8 mouse cellular contexts compared by ENCODE assay signal in genomic region chr9:31912553-31912920, GRCm38 (mm10). TPM values are rescaled to one million over a fixed set of nuclear protein-coding genes. Genes with fewer than 3 reads are reported as not detected.
DNase-seq lines count a peak whose midpoint lies in the region; ATAC-seq lines count a peak whose summit lies in the region.
"Had no signal": no experiment of that assay in that cellular context is flagged by ENCODE, and none has a peak within 500 bp of the region (broad histone marks: within the 10 kb centered on the region; RNA-seq: fewer than 3 reads in every experiment).

No protein-coding gene starts in this region.

- H3K27me3 ChIP-seq in liver, embryonic 11.5 days (replicated peaks; ENCODE audit: control insufficient read depth, insufficient read depth, low read length): peaks cover 79% of the 10 kb centered on the region
- peaks cover 75% of the 10 kb centered on the region for H3K27me3 ChIP-seq in forebrain, embryonic 11.5 days (ENCODE audit: control insufficient read depth, insufficient read depth, low read length)
- H3K27me3 ChIP-seq in intestine, embryonic 16.5 days (replicated peaks; ENCODE audit: control insufficient read depth, insufficient read depth, low read length): peaks cover 66% of the 10 kb centered on the region
- peaks cover 77% of the 10 kb centered on the region for H3K27me3 ChIP-seq in neural tube, embryonic 15.5 days (replicated peaks)

- WGBS in liver, embryonic 11.5 days: 4% methylated on average over 16 of the region's 16 CpGs
- under 1% methylated on average over 16 of the region's 16 CpGs for WGBS in forebrain, embryonic 11.5 days
- WGBS in intestine, embryonic 16.5 days: 8% methylated on average over 16 of the region's 16 CpGs
- WGBS in neural tube, embryonic 15.5 days: 1% methylated on average over 16 of the region's 16 CpGs

- H3K9me3 ChIP-seq in liver, embryonic 11.5 days (ENCODE audit: control insufficient read depth, low read length): no peaks in the 10 kb centered on the region
- no peaks in the 10 kb centered on the region for H3K9me3 ChIP-seq in forebrain, embryonic 11.5 days (ENCODE audit: control insufficient read depth, low read length)
- H3K9me3 ChIP-seq in intestine, embryonic 16.5 days (ENCODE audit: control insufficient read depth, low read length): no peaks in the 10 kb centered on the region
- no peaks in the 10 kb centered on the region for H3K9me3 ChIP-seq in neural tube, embryonic 15.5 days (replicated peaks)

- H3K4me2 ChIP-seq in liver, embryonic 11.5 days: peak overlapping the region; percentile 81
- H3K4me2 ChIP-seq in forebrain, embryonic 11.5 days (ENCODE audit: low read depth, low read length, severe bottlenecking): peak overlapping the region; percentile 88
- peak overlapping the region; percentile 90 for H3K4me2 ChIP-seq in intestine, embryonic 16.5 days (ENCODE audit: low read depth, low read length)
- H3K4me2 ChIP-seq in neural tube, embryonic 15.5 days: peak overlapping the region; percentile 99

- ATAC-seq in liver, embryonic 11.5 days (replicated peaks; ENCODE audit: low FRiP score): no peak
- ATAC-seq in forebrain, embryonic 11.5 days (replicated peaks; ENCODE audit: low FRiP score): no peak
- peak; percentile 17; the same call in 1 of the 2 replicates for ATAC-seq in intestine, embryonic 16.5 days
- ATAC-seq in neural tube, embryonic 15.5 days (ENCODE audit: low FRiP score): 0 out of 2 replicates have a peak, but pooled peaks have one; percentile 3

- H3K4me3 ChIP-seq in liver, embryonic 11.5 days (ENCODE audit: low read depth, low read length): peak overlapping the region; percentile 47
- peak overlapping the region; percentile 45 for H3K4me3 ChIP-seq in forebrain, embryonic 11.5 days (ENCODE audit: low read depth, low read length)
- peak overlapping the region; percentile 59 for H3K4me3 ChIP-seq in intestine, embryonic 16.5 days (ENCODE audit: low read length)
- H3K4me3 ChIP-seq in neural tube, embryonic 15.5 days (replicated peaks): peak overlapping the region; percentile 59
- H3K4me3 ChIP-seq: myocyte had no signal

- H3K27ac ChIP-seq in liver, embryonic 11.5 days (ENCODE audit: low read depth, low read length): no peak overlapping the region
- H3K27ac ChIP-seq in forebrain, embryonic 11.5 days (ENCODE audit: low read depth, low read length): no peak overlapping the region
- H3K27ac ChIP-seq in intestine, embryonic 16.5 days (ENCODE audit: low read length): no peak overlapping the region
- H3K27ac ChIP-seq in neural tube, embryonic 15.5 days (replicated peaks): no peak overlapping the region

- no peak overlapping the region for H3K9ac ChIP-seq in liver, embryonic 11.5 days (ENCODE audit: low read depth, low read length)
- H3K9ac ChIP-seq in forebrain, embryonic 11.5 days (ENCODE audit: low read length): no peak overlapping the region
- 0 out of 2 replicates have a peak overlapping the region, but pooled peaks have one; percentile 27 for H3K9ac ChIP-seq in intestine, embryonic 16.5 days (ENCODE audit: low read depth, low read length)
- H3K9ac ChIP-seq in neural tube, embryonic 15.5 days (replicated peaks): no peak overlapping the region

- peaks cover 4% of the 10 kb centered on the region for H3K4me1 ChIP-seq in liver, embryonic 11.5 days (replicated peaks; ENCODE audit: control insufficient read depth, insufficient read depth, low read length)
- H3K4me1 ChIP-seq in forebrain, embryonic 11.5 days (replicated peaks; ENCODE audit: control insufficient read depth, insufficient read depth, low read length): peaks cover 12% of the 10 kb centered on the region
- H3K4me1 ChIP-seq in intestine, embryonic 16.5 days (ENCODE audit: control insufficient read depth, insufficient read depth, low read length): peaks cover 16% of the 10 kb centered on the region
- H3K4me1 ChIP-seq in neural tube, embryonic 15.5 days: peaks cover 28% of the 10 kb centered on the region

- H3K36me3 ChIP-seq in liver, embryonic 11.5 days (ENCODE audit: control insufficient read depth, insufficient read depth, low read length): no peaks in the 10 kb centered on the region
- H3K36me3 ChIP-seq in forebrain, embryonic 11.5 days (ENCODE audit: control insufficient read depth, insufficient read depth, low read length): no peaks in the 10 kb centered on the region
- H3K36me3 ChIP-seq in intestine, embryonic 16.5 days (ENCODE audit: control insufficient read depth, insufficient read depth, low read length): no peaks in the 10 kb centered on the region
- H3K36me3 ChIP-seq in neural tube, embryonic 15.5 days: no peaks in the 10 kb centered on the region

- peak; percentile 41 for DNase-seq in liver, embryonic 11.5 days (ENCODE audit: low spot score)
- DNase-seq in liver: no peak
- no peak for DNase-seq in forebrain, embryonic 11.5 days (ENCODE audit: low spot score)
- DNase-seq in cerebellum, adult 11 months: no peak
- no peak for DNase-seq in layer of hippocampus, adult 11-12 months (ENCODE audit: low spot score)

RNA-seq across cellular contexts. Expression of gene Barx2, which starts 0.7 kb away (rescaled TPM):
- polyA plus RNA-seq in liver, embryonic 11.5 days (2014; fragmentation: Nextera tagmentation; extraction: Ambion mirVana): 0.12 TPM in 1 of 2 replicates, not detected in the other
- polyA plus RNA-seq in forebrain, embryonic 11.5 days (2014; fragmentation: Nextera tagmentation; extraction: Ambion mirVana): not detected in 2 replicates
- 0.11 and 0.26 TPM in 2 replicates for polyA plus RNA-seq in intestine, embryonic 16.5 days (2015; fragmentation: Nextera tagmentation; extraction: Ambion mirVana)
- polyA plus RNA-seq in neural tube, embryonic 15.5 days (2015; fragmentation: Nextera tagmentation; extraction: Ambion mirVana): 0.17 and 0.20 TPM in 2 replicates

Comparison
In these comparisons a context has a peak if more than half of its experiments do, and no peak if none do; other contexts are left out.
1. ATAC-seq: peak in intestine, embryonic 16.5 days (single experiment) and neural tube, embryonic 15.5 days (single experiment); none in liver, embryonic 11.5 days (single experiment) and forebrain, embryonic 11.5 days (single experiment).
2. Peak in every context shown above with its lines, with median percentiles within 50 percentile points of each other: H3K4me2 ChIP-seq and H3K4me3 ChIP-seq.